Mouse (Mus musculus) testis, adult 2 months (tissue): ENCODE results near the gene Rnf34.

Source experiments
- CTCF ChIP-seq: fragments of 200-500 bp; IDR thresholded peaks from 2 replicates; pipeline ENCODE4 v1.5.1; 2012; ENCODE audit warnings: low read depth, mild to moderate bottlenecking, inconsistent platforms, low read length, moderate library complexity; ENCODE audit not compliant: control insufficient read depth, insufficient read depth, insufficient replicate concordance
- POLR2A ChIP-seq: fragments of 200-500 bp; IDR thresholded peaks from 2 replicates; pipeline ENCODE4 v1.6.1; 2012; ENCODE audit warnings: low read depth, mild to moderate bottlenecking, inconsistent platforms, low read length, moderate library complexity; ENCODE audit not compliant: control insufficient read depth

GRCm38 (mm10) chr5:122887033-122887432 is 37.2 kb downstream of the Rnf34 start:
- no peak for TF ChIP-seq POLR2A
- TF ChIP-seq CTCF, result no peak
